In the genomic region with DNA sequence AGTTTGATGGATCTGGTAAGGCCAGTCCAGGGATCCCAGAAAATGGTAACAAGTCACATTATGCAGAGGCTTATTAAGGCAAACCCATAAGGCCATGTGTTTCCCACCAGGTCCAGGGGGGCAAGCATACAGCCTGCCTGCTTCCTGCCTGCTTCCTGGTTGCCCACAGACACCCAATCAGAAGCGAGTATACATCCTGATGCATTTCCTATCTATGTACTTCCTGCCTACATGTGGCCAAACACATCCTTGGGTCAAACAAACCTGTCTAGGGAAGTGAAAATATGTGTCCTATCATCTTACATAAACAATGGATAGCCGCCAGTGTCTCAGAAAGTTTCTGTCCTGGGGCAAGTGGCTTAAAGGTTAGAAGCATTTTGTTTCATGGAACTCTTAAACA, we compare ENCODE assay signal across 23 mouse cellular contexts. TPM values are rescaled to one million over a fixed set of nuclear protein-coding genes. Genes with fewer than 3 reads are reported as not detected.
DNase-seq lines count a peak whose midpoint lies in the region; ATAC-seq and TF ChIP-seq lines count a peak whose summit lies in the region.
"Had no signal": no experiment of that assay in that cellular context is flagged by ENCODE, and none has a peak within 500 bp of the region (broad histone marks: within the 10 kb centered on the region; RNA-seq: fewer than 3 reads in every experiment).

No protein-coding gene starts in this region.

- H3K9ac ChIP-seq in CH12.LX (ENCODE audit: insufficient read depth, low read depth), result no peak overlapping the region
- H3K9ac ChIP-seq: forebrain, embryonic 13.5 days; forebrain, postnatal 0 days; heart, embryonic 12.5 days; hindbrain, embryonic 12.5 days had no signal

- no peak for TF ChIP-seq POLR2A in CH12.LX (IDR thresholded peaks at IDR 0.05; ENCODE audit: low read depth, low read length)

- H3K4me2 ChIP-seq in CH12.LX (ENCODE audit: insufficient read depth, low read depth, poor library complexity, severe bottlenecking), result no peak overlapping the region
- H3K4me2 ChIP-seq: forebrain, embryonic 13.5 days; heart, embryonic 12.5 days; hindbrain, embryonic 12.5 days had no signal

- TF ChIP-seq CTCF in CH12.LX (conservative IDR thresholded peaks at IDR 0.05 in 1 of 2, IDR thresholded peaks at IDR 0.05 in 1 of 2; ENCODE audit: low read depth in 2 of 2, low read length in 2 of 2), result no peak

- TF ChIP-seq RAD21 in CH12.LX (IDR thresholded peaks at IDR 0.05; ENCODE audit: low read depth, low read length), result no peak

- no peaks in the 10 kb centered on the region for H3K9me3 ChIP-seq in CH12.LX (replicated peaks; ENCODE audit: low read length)
- H3K9me3 ChIP-seq: embryonic facial prominence, embryonic 10.5 days; forebrain, embryonic 13.5 days; hindbrain, embryonic 12.5 days had no signal

- no peaks in the 10 kb centered on the region for H3K79me2 ChIP-seq in CH12.LX (replicated peaks; ENCODE audit: control insufficient read depth, extremely low read depth, insufficient read depth, poor library complexity, severe bottlenecking)

- H3K4me1 ChIP-seq in CH12.LX (ENCODE audit: control insufficient read depth in 1 of 2, insufficient read depth in 2 of 2), result peaks cover 0 to 5% of the 10 kb centered on the region in 2 experiments; a peak in 1 of 4 replicates
- H3K4me1 ChIP-seq: forebrain, embryonic 13.5 days; heart, embryonic 12.5 days; hindbrain, embryonic 12.5 days had no signal

- no peaks in the 10 kb centered on the region for H3K36me3 ChIP-seq in CH12.LX (replicated peaks in 1 of 2; ENCODE audit: control insufficient read depth in 1 of 2, insufficient read depth in 1 of 2, low read length in 1 of 2)
- H3K36me3 ChIP-seq: embryonic facial prominence, embryonic 10.5 days; heart, embryonic 12.5 days; hindbrain, embryonic 12.5 days had no signal

- TF ChIP-seq EP300 in CH12.LX (IDR thresholded peaks at IDR 0.05; ENCODE audit: low read length), result no peak

- no peak overlapping the region for H3K27ac ChIP-seq in CH12.LX (ENCODE audit: insufficient read depth, low read depth)
- H3K27ac ChIP-seq: embryonic facial prominence, embryonic 10.5 days; forebrain, embryonic 13.5 days; hindbrain, embryonic 12.5 days; hindbrain, postnatal 0 days had no signal

- peaks cover 2% of the 10 kb centered on the region for H3K27me3 ChIP-seq in CH12.LX (replicated peaks)
- H3K27me3 ChIP-seq: forebrain, embryonic 13.5 days; heart, embryonic 12.5 days; hindbrain, embryonic 12.5 days had no signal

- in situ Hi-C loops in CH12.LX (cut with MboI; ENCODE audit: low pct_ligation_motif_present, low pct_unique_long_range_greater_than_20kb, low sequenced_read_pairs), result no loop called here

- DNase-seq in 416B (ENCODE audit: low read depth) (peak; percentile 45), CH12.LX (ENCODE audit: extremely low read depth) (no peak)
- no peak for DNase-seq in testis, postnatal 14 days (ENCODE audit: low spot score)
- no peak for DNase-seq in embryo, embryonic 11 days
- no peak for DNase-seq in yolk sac, embryonic 10.5 days (ENCODE audit: low spot score)
- DNase-seq: adrenal gland, postnatal 10 days; cerebellum, adult 11 months; cerebellum, adult 9-10 months; cerebellum, postnatal 25 days; forebrain, postnatal 0 days; gastrocnemius, postnatal 14 days; heart, postnatal 36 days had no signal

- H3K4me3 ChIP-seq in CH12.LX (replicated peaks in 1 of 3; ENCODE audit: low read depth in 2 of 3, low read length in 2 of 3, poor library complexity in 1 of 3), result no peak overlapping the region
- H3K4me3 ChIP-seq: embryonic facial prominence, embryonic 10.5 days; forebrain, embryonic 13.5 days; heart, embryonic 12.5 days; hindbrain, embryonic 12.5 days had no signal

- dilution Hi-C loops in CH12.LX (cut with MboI; ENCODE audit: extremely low pct_ligation_motif_present, extremely low pct_unique_long_range_greater_than_20kb, low sequenced_read_pairs), result no loop called here

- peak; percentile 97 for ATAC-seq in granulocyte monocyte progenitor cell, adult 5-6 weeks (replicated peaks; ENCODE audit: poor library complexity, severe bottlenecking)
- ATAC-seq in monocyte, adult 5-6 weeks (replicated peaks; ENCODE audit: insufficient number of reproducible peaks, low FRiP score, low TSS enrichment, poor library complexity, severe bottlenecking), result 0 out of 2 replicates have a peak, but pooled peaks have one; percentile 53
- ATAC-seq: forebrain, embryonic 13.5 days; forebrain, postnatal 0 days; hindbrain, postnatal 0 days had no signal

TF ChIP-seq in CH12.LX, 34 proteins besides CTCF, POLR2A, EP300 and RAD21:
- TF ChIP-seq UBTF (IDR thresholded peaks at IDR 0.05; ENCODE audit: low read depth, low read length) (no peak), ELF1 (IDR thresholded peaks at IDR 0.05; ENCODE audit: low read depth, low read length) (peak; percentile 63)

RNA-seq across cellular contexts. Expression of a gene that starts 3.6 kb away (rescaled TPM):
- total RNA-seq in CH12.LX (2012; rRNA removed), result 0.08 TPM in 1 of 2 replicates, not detected in the other
- total RNA-seq in CH12.LX (2014; rRNA removed), result 0.46 TPM in 1 of 2 replicates, not detected in the other
- polyA plus RNA-seq in CH12.LX (2012; ENCODE audit: insufficient read length, low read depth), result 0.19 and 0.34 TPM in 2 replicates
- total RNA-seq in granulocyte monocyte progenitor cell, adult 5-6 weeks (2014; fragmentation: Nextera tagmentation), result not detected in 2 replicates
- total RNA-seq in granulocyte monocyte progenitor cell, adult 5-6 weeks (2017), result not detected in 2 replicates
- not detected in 3 replicates for total RNA-seq in monocyte, adult 5-6 weeks (2017)
- total RNA-seq: forebrain, postnatal 0 days; gastrocnemius, adult 18-20 months; gastrocnemius, postnatal 14 days; heart, adult 8-10 months; heart, postnatal 36 days; hindbrain, postnatal 0 days had no signal
- polyA plus RNA-seq: brain, embryonic 14.5 days; forebrain, postnatal 0 days; gonadal fat pad, adult 2 months had no signal

RNA-seq across cellular contexts. Expression of a gene that starts 13.1 kb away (rescaled TPM):
- total RNA-seq in CH12.LX (2012; rRNA removed), result 27.8 and 29.9 TPM in 2 replicates
- total RNA-seq in CH12.LX (2014; rRNA removed), result 62.0 and 63.7 TPM in 2 replicates
- 25.9 and 34.8 TPM in 2 replicates for polyA plus RNA-seq in CH12.LX (2012; ENCODE audit: insufficient read length, low read depth)
- total RNA-seq in granulocyte monocyte progenitor cell, adult 5-6 weeks (2014; fragmentation: Nextera tagmentation), result 31.0 and 34.8 TPM in 2 replicates
- total RNA-seq in granulocyte monocyte progenitor cell, adult 5-6 weeks (2017), result 53.7 and 66.1 TPM in 2 replicates
- total RNA-seq in monocyte, adult 5-6 weeks (2017), result 44.9 to 54.5 TPM (median 46.9 TPM) in 3 replicates

RNA-seq across cellular contexts. Expression of a gene that starts 20.8 kb away (rescaled TPM):
- 9.8 and 11.6 TPM in 2 replicates for total RNA-seq in CH12.LX (2012; rRNA removed)
- total RNA-seq in CH12.LX (2014; rRNA removed), result 13.6 and 15.6 TPM in 2 replicates
- polyA plus RNA-seq in CH12.LX (2012; ENCODE audit: insufficient read length, low read depth), result 25.0 and 27.4 TPM in 2 replicates
- 22.9 and 31.6 TPM in 2 replicates for total RNA-seq in granulocyte monocyte progenitor cell, adult 5-6 weeks (2014; fragmentation: Nextera tagmentation)
- total RNA-seq in granulocyte monocyte progenitor cell, adult 5-6 weeks (2017), result 33.2 and 44.3 TPM in 2 replicates
- 20.6 to 56.7 TPM (median 46.8 TPM) in 3 replicates for total RNA-seq in monocyte, adult 5-6 weeks (2017)

RNA-seq across cellular contexts. Expression of a gene that starts 33.7 kb away (rescaled TPM):
- 43.3 and 60.3 TPM in 2 replicates for total RNA-seq in CH12.LX (2012; rRNA removed)
- 61.2 and 71.5 TPM in 2 replicates for total RNA-seq in CH12.LX (2014; rRNA removed)
- polyA plus RNA-seq in CH12.LX (2012; ENCODE audit: insufficient read length, low read depth), result 70.1 and 86.7 TPM in 2 replicates
- 61.6 and 62.4 TPM in 2 replicates for total RNA-seq in granulocyte monocyte progenitor cell, adult 5-6 weeks (2014; fragmentation: Nextera tagmentation)
- 124 and 206 TPM in 2 replicates for total RNA-seq in granulocyte monocyte progenitor cell, adult 5-6 weeks (2017)
- total RNA-seq in monocyte, adult 5-6 weeks (2017), result 139 to 178 TPM (median 141 TPM) in 3 replicates

RNA-seq across cellular contexts. Expression of a gene that starts 33.8 kb away (rescaled TPM):
- total RNA-seq in CH12.LX (2012; rRNA removed) (41.7 and 46.7 TPM in 2 replicates), CH12.LX (2014; rRNA removed) (42.4 and 50.2 TPM in 2 replicates)
- 54.1 and 68.4 TPM in 2 replicates for polyA plus RNA-seq in CH12.LX (2012; ENCODE audit: insufficient read length, low read depth)
- 47.9 and 49.7 TPM in 2 replicates for total RNA-seq in granulocyte monocyte progenitor cell, adult 5-6 weeks (2014; fragmentation: Nextera tagmentation)
- total RNA-seq in granulocyte monocyte progenitor cell, adult 5-6 weeks (2017), result 25.9 and 34.5 TPM in 2 replicates
- total RNA-seq in monocyte, adult 5-6 weeks (2017), result 40.7 to 61.7 TPM (median 53.5 TPM) in 3 replicates
